22 mouse cellular contexts compared by ENCODE assay signal in the genomic region with DNA sequence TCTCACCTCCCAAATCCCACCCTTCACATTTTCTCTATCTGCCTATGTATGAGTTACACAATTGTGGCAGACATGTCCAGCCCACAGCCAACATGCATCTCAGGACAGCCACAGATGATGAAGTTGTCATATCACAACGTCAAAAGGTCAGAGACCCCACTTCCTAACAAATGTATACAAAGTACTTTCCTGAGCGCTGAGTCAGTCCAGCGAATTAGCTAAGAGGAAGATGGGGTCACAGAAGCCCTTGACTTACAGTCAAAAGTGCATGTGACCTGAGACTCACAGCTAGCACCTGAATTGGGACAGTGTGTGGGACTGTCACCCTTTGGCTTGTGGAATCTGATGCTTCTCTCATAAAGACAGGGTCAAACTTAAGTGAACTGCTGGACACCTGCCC.
"Had no signal": no experiment of that assay in that cellular context is flagged by ENCODE, and none has a peak within 500 bp of the region (broad histone marks: within the 10 kb centered on the region; RNA-seq: fewer than 3 reads in every experiment).

No protein-coding gene starts in this region.

- H3K9me3 ChIP-seq: intestine, embryonic 15.5 days; kidney, embryonic 15.5 days; midbrain, embryonic 13.5 days; neural tube, embryonic 13.5 days; stomach, embryonic 15.5 days had no signal

- DNase-seq: kidney, adult 11 months; kidney, adult 8-10 months; kidney, postnatal 10 days; kidney, postnatal 36 days; layer of hippocampus, postnatal 36 days; left cerebral cortex, postnatal 4 days; lung, adult 18-20 months; lung, postnatal 4 days; retina, postnatal 1 day; right cerebral cortex, postnatal 25 days; spleen, adult 18-20 months; thymus, adult 18-20 months; thymus, postnatal 36 days had no signal

- H3K27me3 ChIP-seq: intestine, embryonic 15.5 days; kidney, embryonic 15.5 days; midbrain, embryonic 13.5 days; neural tube, embryonic 13.5 days; stomach, embryonic 15.5 days had no signal

- H3K27ac ChIP-seq: intestine, embryonic 15.5 days; kidney, embryonic 15.5 days; left cerebral cortex, adult 2 months; liver, embryonic 14.5 days; midbrain, embryonic 13.5 days; neural tube, embryonic 13.5 days; stomach, embryonic 15.5 days had no signal

- ATAC-seq: intestine, embryonic 15.5 days; midbrain, embryonic 13.5 days; midbrain, embryonic 16.5 days had no signal

- H3K4me1 ChIP-seq: midbrain, embryonic 13.5 days; neural tube, embryonic 13.5 days; stomach, embryonic 15.5 days had no signal

- H3K4me2 ChIP-seq: intestine, embryonic 15.5 days; kidney, embryonic 15.5 days; midbrain, embryonic 13.5 days; neural tube, embryonic 13.5 days; stomach, embryonic 15.5 days had no signal

- H3K4me3 ChIP-seq: intestine, embryonic 15.5 days; kidney, embryonic 15.5 days; left cerebral cortex, adult 2 months; midbrain, embryonic 13.5 days; myocyte; neural tube, embryonic 13.5 days; stomach, embryonic 15.5 days had no signal

- H3K9ac ChIP-seq: intestine, embryonic 15.5 days; kidney, embryonic 15.5 days; liver, embryonic 14.5 days; midbrain, embryonic 13.5 days; neural tube, embryonic 13.5 days; stomach, embryonic 15.5 days had no signal
